Mouse (Mus musculus): ENCODE results near the gene Rap1b. TPM values are rescaled to one million over a fixed set of nuclear protein-coding genes. Genes with fewer than 3 reads are reported as not detected.

Gene Rap1b
- polyA plus RNA-seq, 1 experiment, result 55.2 TPM

DNA sequence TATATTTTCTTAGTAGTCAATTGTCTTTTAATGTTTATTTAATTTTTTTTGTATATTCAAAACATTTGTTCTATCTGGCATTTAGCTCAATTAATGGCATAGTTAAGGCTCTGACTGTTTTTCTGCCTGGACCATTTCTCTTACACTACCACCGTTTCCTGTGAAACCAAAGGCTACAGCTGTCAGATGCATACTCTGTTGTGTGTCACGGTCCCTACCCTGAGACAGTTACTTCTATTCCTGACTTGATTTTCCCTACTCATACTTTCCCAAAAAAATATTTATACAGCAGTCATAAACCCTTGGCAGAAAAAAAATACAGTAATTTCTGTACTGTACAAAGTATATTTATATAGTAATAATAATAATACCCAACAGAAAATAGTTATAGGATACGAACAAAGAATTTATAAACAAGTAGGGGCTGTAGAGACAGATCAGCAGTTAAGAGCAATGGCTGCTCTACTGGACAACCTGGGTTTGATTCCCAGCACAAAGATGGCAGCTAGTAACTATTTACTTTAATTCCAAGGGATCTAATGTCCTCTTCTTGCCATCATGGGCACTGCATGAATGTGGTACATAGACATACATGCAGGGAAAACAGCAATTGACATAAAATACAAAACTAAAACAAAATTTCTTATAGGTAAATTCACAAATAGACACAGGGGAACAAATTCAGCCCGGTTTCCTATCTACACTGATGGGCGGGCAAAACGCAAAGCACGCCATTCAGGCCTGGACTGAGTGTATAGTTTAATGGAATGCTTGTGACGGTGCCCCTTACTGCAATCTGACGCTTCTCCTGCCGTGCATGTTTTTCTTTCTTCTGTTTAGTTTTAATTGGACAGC is 78.3 kb downstream of the Rap1b start:
- Histone ChIP-seq H3K4me3 (ENCODE audit: insufficient read depth, low read depth, low read length) (no peak overlapping the region), H3K4me1 (ENCODE audit: control insufficient read depth, insufficient read depth, insufficient read length, low read length) (no peaks in the 10 kb centered on the region), H3K27ac (replicated peaks; ENCODE audit: low read depth, low read length) (no peak overlapping the region)

- Histone ChIP-seq H3K4me1 (ENCODE audit: control insufficient read depth, insufficient read depth, insufficient read length, low read length) (no peaks in the 10 kb centered on the region), H3K27ac (replicated peaks; ENCODE audit: low read depth, low read length) (no peak overlapping the region), H3K4me3 (ENCODE audit: insufficient read depth, low read depth, low read length) (no peak overlapping the region)
These were observed 79.0 kb downstream of the Rap1b start for GRCm38 (mm10) chr10:117766896-117767160.

GRCm38 (mm10) chr10:117766111-117766895 is 79.5 kb downstream of the Rap1b start:
- Histone ChIP-seq H3K4me3 (ENCODE audit: insufficient read depth, low read depth, low read length) (no peak overlapping the region), H3K27ac (replicated peaks; ENCODE audit: low read depth, low read length) (no peak overlapping the region), H3K4me1 (ENCODE audit: control insufficient read depth, insufficient read depth, insufficient read length, low read length) (no peaks in the 10 kb centered on the region)

DNA sequence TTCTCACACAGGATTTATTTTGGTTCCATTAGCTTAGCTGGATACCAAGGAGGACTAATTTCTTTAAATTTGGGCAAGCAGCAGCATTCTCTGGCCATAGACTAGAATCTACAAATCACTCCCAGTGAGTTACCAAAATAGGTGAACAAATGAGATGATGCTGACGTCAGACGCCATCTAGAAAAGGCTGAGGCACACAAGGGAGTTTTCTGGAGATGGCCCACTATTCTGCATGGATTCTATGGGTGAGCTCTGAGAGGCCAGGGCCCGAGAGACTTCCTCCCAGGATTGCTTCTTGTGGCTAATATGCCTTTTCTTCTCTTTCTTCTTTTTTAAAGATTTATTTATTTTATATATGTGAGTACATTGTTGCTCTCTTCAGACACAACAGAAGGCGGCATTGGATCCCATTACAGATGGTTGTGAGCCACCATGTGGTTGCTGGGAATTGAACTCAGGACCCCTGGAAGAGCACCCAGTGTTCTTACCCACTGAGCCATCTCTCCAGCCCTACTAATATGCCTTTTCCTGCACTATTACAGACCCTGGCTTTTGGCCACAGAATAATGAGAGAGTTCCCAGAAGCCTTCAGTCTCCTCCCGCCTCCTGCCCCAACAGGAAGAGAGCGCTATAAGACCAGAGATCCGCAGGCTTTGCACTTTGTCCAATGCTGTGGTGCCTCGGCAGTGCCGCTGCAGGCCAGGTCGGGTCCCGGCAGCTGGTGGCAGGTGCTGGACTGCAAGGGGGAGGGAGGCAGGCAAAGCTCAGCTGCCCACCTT is 80.5 kb downstream of the Rap1b start:
- Histone ChIP-seq H3K27ac (replicated peaks; ENCODE audit: low read depth, low read length) (no peak overlapping the region), H3K4me3 (ENCODE audit: insufficient read depth, low read depth, low read length) (no peak overlapping the region), H3K4me1 (ENCODE audit: control insufficient read depth, insufficient read depth, insufficient read length, low read length) (no peaks in the 10 kb centered on the region)

- Histone ChIP-seq H3K4me3 (ENCODE audit: insufficient read depth, low read depth, low read length) (no peak overlapping the region), H3K4me1 (ENCODE audit: control insufficient read depth, insufficient read depth, insufficient read length, low read length) (no peaks in the 10 kb centered on the region), H3K27ac (replicated peaks; ENCODE audit: low read depth, low read length) (no peak overlapping the region)
These were observed 81.2 kb downstream of the Rap1b start for GRCm38 (mm10) chr10:117764598-117764997.

Other genes with a start within 250 kb of the Rap1b start
- 0.63 and 1.1 TPM in 2 replicates for gene Cpm, start 216.5 kb downstream of the Rap1b start, polyA plus RNA-seq (2012; ENCODE audit: insufficient read depth, insufficient read length, missing spikeins)
- gene Mdm2, start 135.3 kb downstream of the Rap1b start, polyA plus RNA-seq (2012; ENCODE audit: insufficient read depth, insufficient read length, missing spikeins), result 17.0 and 24.8 TPM in 2 replicates
- 5.0 and 11.8 TPM in 2 replicates for gene Slc35e3, start 99.7 kb downstream of the Rap1b start, polyA plus RNA-seq (2012; ENCODE audit: insufficient read depth, insufficient read length, missing spikeins)
- 3.6 and 4.2 TPM in 2 replicates for gene Nup107, start 53.3 kb downstream of the Rap1b start, polyA plus RNA-seq (2012; ENCODE audit: insufficient read depth, insufficient read length, missing spikeins)

Measured in brown adipose tissue, adult 24 weeks (tissue).